Mouse (Mus musculus) frontal cortex, adult (tissue): ENCODE measurements around the gene Wdr60.

ENCODE experiments used
- ATAC-seq: cut with Nextera tagmentation; 2 replicates; pipeline ENCODE4 v1.9.2; 2017; ENCODE audit warnings: mild to moderate bottlenecking, moderate library complexity, mixed read lengths; ENCODE audit not compliant: low TSS enrichment

The Wdr60 gene

DNA sequence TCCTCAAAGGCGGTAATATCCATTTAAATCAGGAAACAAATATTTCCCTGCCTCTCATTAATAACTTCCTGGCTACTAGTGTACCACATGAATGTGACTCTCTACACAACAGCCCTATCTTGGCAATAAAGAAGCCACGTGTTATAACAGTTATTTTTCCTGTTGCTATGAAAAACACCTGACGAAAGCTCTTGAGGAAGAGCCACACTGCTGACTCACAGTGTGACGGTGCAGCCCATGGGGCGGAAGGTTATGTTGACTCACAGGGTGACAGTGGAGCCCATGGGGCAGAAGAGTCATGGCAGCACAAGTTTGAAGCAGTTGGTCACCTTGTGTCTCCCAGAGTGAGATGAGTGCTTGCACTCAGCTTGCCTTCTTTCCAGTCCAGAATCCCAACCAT, 6.6 kb upstream of the Wdr60 start:
- no peak for ATAC-seq

DNA sequence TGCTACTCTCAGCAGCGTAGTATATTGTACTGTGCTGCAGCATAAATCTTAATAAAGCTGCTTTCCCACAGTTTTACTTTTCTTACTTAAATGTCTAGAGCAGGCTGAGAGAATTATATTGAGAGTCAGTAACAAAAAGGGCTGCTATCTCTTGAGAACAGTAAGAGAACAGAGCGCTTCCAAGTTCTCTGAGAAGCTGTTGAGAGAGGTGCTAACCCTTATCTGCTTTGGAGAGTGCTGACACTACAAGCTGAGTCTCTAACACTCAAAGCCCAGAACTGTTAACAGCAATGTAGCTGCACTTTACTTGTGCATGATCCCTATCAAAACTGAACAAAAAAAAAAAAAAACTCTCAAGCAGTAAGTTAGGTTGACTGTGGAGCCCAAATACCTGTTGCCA, 2.5 kb upstream of the Wdr60 start:
- ATAC-seq = no peak

DNA sequence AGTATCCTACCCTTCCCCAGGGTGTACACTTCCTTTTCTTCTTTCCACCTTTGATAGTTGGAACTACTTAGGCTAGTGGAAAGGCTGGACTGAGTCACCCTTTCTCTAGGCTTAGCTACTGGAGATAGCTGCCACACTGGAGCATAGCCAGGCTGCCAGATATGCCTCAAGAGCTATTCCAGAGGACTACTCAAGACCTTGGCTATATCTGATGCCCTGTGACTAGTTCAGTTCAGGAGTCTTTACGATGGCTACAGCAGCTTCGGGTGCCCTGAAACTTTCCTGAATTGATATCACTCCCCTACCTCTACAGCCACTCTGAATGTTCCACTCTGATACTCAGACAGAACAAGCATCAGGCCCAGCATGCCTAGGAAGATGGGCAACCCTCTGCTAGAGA, 1.9 kb upstream of the Wdr60 start:
- no peak for ATAC-seq

DNA sequence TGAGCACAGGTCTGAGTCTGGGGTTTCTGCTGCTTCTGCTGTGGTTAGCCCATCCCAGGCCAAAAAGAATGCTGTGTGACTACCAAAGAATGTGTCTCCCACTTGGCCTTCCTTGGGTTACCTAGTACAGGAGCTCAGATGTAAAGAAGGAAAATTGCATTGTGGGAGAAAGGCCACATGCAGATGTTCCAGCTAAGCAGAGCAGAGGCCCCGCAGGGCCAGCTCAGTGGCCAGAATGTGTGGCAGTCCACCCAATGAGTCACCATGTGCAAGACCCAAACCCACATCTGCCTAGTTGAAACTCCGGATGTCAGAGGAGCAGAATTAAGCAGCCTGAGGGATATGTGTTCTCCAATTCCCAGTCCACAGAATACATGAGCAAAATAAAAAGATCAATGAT, 4.5 kb downstream of the Wdr60 start:
- no peak for ATAC-seq

DNA sequence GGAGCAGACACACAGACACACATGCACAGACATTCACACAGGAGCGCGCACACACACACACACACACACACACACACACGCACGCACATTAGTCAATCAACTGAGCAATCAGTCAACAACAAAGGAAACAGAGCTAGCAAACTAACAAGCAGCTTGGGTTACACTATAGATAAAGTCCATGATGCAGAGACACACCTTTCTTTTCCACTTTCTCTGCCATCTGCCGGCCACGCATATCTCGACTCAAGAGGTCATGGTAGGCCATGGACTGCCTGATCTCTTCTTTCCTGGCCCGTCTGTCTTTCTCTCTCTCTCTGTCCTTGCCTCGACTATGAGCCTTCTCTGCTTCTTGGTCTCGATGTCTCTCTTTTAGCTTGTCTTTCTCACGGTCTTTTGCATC, 7.2 kb downstream of the Wdr60 start:
- no peak for ATAC-seq

DNA sequence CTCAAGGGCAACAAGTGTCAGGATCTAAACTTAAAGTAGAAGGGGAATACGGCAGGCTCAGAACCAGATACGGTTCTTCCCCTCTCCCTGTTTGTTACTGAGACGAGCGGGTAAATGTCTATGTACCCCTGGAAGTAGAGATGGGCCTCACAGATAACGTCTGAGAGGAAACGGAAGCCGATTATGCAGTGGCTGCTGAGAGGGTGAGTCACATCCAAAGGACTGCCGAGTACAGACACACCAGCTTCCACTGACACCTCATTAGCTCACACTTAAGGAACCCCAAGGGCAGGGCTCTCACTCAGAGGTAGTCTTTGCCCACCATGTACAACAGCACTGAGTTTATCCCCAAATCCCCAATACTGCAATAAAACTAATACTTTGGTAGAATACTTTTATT, 8.2 kb downstream of the Wdr60 start:
- ATAC-seq = no peak

DNA sequence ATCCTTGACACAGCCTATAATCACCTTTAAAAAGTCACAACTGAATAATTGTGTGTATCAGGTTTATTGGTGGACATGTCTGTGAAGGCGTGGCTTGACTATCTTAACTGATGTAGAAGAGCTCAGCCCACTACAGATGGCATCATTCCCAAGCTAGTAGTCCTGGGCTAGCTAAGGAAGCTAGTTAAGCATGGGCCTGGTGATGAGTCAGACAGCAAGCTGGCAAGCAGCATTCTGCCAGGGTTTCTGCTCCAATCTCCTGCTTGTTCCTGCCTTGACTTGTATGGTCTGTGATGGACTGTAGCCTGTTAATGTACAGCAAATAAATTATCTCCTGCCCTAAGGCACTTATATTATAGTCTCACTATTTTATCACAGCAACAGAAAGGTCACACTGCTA, 18.2 kb downstream of the Wdr60 start:
- ATAC-seq = peak; percentile 88

DNA sequence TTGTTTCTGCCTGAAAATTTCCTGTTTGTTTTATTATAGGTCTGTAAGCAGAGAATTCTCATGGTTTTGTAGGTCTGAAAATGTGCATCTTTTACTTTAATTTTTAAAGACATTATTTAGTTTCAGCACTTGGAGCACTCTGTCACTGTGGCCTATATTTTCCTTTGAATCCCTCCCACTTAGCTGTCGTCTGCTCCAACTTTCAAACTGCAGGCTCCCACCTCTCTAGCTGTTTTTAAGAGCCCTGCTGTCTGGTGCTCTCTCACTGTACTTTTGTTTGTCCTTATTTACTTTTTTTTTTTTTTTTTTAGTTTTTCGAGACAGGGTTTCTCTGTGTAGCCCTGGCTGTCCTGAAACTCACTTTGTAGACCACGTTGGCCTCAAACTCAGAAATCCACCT, 24.0 kb downstream of the Wdr60 start:
- peak; percentile 85 for ATAC-seq

DNA sequence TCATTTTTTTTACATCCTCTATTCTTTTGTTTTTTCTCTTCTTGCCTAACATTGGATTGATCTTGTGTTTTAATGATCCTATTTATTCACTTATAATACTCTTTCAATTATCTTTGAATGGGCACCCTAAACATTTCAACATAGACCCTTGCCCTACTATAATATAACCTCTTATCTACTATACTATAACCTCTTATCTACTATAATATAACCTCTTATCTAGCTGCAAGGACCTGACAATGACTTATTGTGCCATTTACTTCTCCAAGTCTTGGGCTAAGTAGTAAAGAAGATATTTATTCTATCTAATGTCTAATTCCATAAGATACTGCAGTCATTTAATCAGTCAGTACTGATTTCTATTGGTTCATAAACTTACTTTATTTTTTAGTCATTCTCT, 24.5 kb downstream of the Wdr60 start:
- no peak for ATAC-seq

DNA sequence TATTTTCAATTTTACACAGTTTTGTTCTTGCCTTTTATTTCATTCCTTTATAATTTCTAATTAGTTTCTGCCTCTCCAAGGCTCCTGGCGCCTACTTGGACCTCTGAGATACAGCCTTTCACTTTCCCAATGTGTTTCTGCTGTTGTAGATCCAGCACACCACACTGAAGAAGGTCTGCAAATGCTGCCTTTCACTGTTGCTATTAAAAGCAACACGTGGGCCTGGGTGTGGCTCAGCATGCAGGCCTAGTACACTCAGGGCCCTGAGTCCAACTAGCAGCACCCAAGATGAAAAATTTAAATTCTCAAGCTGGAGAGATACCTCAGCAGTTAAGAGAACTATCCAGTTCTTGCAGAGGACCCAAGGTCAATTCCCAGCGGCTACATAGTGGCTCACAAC, 26.2 kb downstream of the Wdr60 start:
- peak; percentile 43 for ATAC-seq

DNA sequence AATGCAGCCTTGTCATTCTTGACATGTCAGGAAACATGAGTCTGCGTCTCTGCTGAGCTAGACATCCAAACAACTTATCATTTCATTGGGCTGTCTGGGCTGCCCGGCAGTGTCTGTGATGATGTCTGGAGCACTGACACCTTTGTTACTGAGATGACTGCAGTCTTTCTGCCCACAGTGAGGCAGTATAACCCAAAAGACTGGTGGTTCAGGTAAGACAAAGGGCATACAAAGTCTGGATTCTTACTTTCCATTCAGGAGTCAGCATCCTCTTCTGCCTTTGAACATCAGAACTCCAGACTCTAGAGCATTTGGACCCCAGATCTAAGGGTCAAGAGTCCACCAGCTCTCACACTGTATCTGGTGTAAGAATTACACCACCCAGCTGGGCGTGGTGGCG, 27.5 kb downstream of the Wdr60 start:
- ATAC-seq = no peak

DNA sequence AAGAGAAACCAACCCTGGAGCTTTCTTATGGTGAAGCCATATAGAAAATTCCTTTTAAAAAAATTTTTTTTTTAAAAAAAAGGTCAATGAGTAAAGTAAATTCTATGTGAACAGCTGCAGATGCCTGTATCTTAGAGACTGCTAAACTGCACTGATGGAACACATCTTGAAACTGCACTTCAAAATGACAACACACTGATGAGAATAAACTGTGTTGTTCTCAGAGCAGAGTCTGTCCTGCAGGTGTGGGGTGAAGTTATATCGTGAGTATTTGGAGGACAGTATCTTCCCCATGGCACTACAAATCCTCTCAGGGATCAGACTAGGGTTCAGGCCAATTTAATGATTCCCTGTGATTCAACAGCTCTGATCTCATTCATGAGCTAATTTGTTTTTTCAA, 30.8 kb downstream of the Wdr60 start:
- no peak for ATAC-seq

DNA sequence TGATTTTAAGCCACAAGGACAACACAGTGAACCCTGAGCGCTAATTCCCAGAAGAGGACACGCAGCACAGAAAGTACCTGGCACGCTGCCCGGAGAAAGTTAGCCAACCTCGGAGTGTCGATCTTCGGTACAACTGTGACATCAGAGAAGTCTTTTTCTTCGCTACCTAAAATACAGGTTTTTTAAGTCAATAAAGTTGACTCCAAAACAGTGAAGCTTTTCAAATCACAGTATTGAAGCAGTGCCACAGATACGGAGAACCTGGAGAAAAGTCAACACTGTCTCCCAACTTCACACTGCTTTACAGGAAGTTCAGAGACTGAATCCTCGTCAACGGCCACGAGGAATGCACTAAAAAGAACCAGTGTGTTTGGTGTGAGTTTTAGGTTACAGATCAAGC, 31.2 kb downstream of the Wdr60 start:
- ATAC-seq = no peak

DNA sequence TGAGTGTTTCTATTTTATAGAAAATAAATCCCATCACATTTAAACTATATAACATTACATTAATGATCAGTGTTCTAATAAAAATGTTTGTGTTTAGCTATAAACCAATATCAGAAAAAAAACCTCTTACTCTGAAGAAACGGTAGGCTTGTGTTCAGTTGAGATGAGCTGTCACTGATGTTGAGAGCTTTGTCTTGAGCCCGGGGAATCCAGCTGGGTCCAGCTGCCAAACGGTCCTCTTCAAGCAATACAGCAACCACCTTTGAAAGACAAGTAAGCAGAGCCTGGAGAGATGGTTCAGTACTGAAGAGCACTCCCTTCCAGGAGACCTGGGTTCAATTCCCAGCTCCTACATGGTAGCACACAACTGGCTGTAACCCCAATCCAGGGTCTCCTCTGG, 33.4 kb downstream of the Wdr60 start:
- ATAC-seq = no peak

DNA sequence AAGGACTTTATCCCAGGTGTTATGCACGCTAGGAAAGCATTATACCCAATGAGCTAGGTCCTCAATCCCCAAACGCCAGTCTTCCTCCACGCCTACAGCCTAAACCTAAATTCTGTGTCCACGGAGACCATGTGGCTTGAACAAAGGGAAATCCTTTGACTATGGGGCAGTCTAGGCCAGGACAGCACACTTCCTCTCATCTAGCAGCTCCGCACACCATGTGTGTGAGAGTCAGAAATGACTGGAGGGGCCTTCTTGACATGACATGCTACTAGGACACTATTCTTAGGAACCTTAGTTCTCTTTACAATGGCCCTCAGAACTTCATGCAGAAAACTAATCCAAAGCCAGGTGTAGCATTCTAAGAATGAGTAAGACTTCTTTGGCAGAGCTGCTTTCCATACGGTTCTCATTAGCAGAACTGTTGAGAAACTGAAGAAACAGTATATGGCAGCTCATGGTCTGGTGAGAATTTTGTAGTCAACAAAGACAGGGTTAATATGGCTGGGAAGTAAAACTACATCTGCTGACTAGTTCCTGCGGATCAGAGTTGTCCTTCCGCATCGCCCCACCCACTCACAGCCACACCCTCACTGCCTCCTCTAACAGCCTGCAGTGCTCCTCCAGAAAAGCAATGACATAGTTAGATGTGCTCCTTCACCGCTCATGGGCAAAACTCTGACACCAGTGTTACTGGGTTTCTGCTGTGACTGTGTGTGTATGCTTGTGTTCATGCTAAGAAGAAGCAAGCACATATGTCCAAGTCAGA, 36.3 kb downstream of the Wdr60 start:
- ATAC-seq = no peak

DNA sequence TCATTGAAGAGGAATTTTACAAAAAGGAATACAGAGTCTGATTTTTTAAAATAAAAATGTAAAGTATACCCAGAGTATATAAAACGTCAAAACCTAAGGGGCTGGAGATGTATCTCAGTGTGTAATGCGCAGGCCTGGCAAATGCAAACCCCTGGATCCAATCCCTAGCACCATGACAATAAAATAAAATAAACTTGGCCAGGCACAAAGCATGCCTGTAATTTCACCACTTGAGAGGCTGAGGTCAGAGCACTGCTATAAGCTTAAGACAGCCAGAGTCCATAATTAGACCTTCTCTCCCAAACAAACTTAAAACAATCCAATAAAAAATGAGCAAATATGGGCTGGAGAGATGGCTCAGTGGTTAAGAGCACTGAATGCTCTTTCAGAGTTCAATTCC, 39.7 kb downstream of the Wdr60 start:
- ATAC-seq = no peak

DNA sequence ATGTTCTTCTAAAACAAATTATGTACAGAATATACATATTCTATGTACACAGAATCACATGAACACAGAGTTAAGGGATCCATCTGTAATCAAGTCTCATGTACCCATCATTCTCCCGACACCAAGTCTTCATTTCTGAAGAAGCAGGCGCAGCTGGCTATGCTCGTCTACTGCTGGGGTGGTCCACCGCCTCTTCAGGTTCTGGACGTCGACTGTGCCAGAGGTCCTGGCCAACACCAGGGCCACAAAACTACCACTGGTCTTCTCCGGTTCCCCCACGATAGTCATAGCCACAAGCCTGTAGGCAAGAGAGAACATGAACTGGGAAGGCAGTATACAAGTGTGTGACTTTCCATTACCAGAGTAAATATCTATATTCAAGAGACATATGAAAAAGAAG, 55.3 kb downstream of the Wdr60 start:
- no peak for ATAC-seq

DNA sequence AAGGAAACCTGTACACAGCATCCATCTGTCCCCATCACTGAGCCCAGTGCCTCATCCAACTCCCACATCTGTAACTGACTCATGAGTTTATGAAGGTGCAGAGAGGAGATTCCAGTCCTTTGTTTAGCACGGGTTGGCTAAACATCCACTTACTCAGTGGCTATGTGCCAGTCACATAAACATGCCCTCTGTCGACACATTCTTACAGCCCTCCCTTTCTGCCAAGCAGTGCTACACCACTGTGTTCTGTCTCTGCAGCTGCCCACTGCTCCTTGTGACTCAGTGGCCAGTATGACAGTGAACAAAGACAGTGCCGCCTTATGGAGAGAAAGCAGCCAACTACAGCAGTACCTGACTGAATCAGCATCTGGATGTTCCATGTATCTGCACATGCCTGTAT, 57.1 kb downstream of the Wdr60 start:
- peak; percentile 31; the same call in 1 of the 2 replicates for ATAC-seq

DNA sequence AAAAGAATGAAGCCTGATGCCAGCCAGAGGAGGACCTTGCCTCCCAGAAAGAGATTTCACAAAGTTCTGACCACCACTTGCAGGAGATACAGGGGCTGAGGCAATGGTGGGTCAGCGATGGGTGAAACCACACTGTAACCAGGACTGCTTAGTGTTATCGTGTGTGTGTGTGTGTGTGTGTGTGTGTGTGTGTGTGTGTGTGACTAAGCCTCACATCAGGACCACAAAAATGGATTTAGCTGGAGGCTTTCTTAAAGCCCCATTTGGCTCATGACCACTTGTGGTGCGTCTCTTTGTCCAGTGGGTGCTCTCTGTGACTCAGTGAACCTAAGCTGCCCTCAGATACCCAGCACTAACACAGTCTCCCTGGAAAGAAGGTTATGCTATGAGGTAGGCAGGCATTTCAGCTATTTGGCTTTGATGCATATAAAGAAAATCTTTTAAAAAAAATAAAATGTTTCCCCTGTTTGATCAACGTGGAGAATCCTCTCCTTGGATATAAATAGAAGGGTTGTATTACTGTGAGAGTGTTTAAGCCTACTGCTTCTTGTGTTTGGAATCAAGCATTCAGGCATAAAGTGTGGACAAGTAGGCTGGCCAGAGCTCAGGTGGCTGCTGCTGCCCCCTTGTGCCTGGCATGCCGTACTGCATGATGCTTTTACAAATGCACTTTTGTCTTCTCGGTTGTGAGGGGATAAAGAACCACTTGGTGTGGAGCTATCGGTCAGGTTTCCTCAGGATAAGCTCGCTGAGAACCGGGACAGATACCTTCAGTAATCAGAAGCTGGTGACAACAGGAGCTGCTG, 60.4 kb downstream of the Wdr60 start:
- peak; percentile 85 for ATAC-seq

DNA sequence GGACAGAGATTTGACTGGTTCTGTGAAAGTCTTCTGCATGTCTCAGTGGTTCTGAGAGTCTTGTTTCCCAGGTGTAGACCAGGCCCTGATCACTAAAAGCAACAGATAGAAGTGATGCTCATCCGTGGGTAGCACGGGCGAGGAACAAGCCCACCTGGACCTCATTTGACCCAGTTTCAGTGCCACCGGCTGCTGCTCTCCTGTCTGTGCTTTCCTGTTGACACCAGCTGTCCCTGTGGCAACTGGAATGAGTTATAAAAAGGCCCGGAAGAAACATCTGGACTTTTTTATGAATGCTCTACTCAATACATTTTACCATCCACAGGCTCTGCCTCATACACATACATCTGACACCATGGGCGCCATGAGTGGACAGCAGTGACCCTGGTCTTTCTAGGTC, 64.0 kb downstream of the Wdr60 start:
- ATAC-seq = no peak

DNA sequence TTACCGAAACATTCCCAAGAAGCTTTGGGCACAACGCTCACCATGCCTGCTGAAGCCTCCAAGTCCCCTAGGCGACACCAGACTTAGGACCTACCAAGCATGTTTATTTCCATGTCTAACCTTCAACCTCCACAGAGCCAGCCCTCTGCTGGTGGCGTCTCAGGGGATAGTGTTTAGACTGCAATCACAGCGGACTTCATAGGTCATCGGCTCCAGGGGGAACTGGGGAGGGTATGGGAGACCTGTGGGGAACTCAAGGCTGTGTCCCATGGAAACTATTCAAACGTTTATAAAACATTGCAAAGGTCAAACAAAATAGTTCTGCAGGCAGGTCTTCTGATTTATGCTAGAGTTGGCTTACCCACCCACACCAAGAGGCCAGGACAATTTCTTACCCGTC, 66.6 kb downstream of the Wdr60 start:
- no peak for ATAC-seq

DNA sequence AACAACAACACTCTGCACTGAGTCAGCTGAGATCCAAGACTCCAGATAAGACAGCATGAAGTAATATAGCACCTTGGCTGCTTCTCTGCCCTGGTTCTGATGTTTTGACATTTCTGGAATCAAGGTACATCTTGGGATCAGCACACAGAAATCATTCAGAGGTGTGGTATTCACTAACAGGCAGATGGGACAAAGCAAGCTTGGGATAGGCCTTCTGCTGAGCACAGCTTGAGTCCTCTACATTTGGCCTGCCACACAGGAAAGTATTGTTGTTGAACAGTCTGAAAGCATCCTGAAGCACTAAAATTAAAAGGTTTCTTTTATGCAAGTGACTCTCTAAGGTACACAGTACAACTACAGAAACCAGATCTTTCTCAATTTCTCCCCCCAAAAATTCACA, 68.2 kb downstream of the Wdr60 start:
- no peak for ATAC-seq

DNA sequence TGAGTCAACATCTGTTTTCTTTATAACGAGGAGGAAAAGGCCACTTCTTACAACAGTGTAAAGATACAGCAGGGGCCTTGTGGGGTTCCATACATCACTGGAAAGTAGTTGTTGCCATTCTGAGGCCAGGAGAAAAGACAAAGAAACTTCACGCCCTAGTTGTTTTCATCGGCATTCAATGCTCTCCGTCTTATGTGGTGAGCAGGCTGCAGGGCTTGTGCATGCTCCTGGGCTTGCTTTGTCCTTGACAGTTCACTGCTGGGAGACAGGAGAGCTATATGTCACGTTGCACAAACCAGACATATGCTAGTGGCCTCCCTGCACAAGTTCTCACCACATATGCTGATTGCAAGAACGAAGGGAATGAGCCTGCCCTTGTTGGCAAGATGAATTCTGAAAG, 68.9 kb downstream of the Wdr60 start:
- no peak for ATAC-seq
